Mouse (Mus musculus): ENCODE measurements around the gene Hpse2.
"Not testable (repeated sequence)": the region's sequence is repeated elsewhere in the genome, so short reads cannot be mapped to it uniquely, and the experiment has no call there.

Gene Hpse2

GRCm38 (mm10) chr19:43388017-43388904, at the start of gene Hpse2:
Hpse2 (minus strand) TSS chr19:43388355.
- no peak for DNase-seq (ENCODE audit: low read depth, low spot score)

- DNase-seq (ENCODE audit: low read depth, low spot score), result no peak
These were observed 39.5 kb upstream of the Hpse2 start for GRCm38 (mm10) chr19:43427446-43428224.

- DNase-seq (ENCODE audit: low read depth, low spot score), result no peak
These were observed 35.9 kb upstream of the Hpse2 start for GRCm38 (mm10) chr19:43424082-43424481.

- no peak for DNase-seq (ENCODE audit: low read depth, low spot score)
These were observed 32.4 kb upstream of the Hpse2 start for GRCm38 (mm10) chr19:43420506-43420905.

- DNase-seq (ENCODE audit: low read depth, low spot score), result no peak
These were observed 27.4 kb upstream of the Hpse2 start for GRCm38 (mm10) chr19:43415565-43415964.

- no peak for DNase-seq (ENCODE audit: low read depth, low spot score)
These were observed 19.0 kb upstream of the Hpse2 start for GRCm38 (mm10) chr19:43407181-43407580.

GRCm38 (mm10) chr19:43396327-43396726, 8.2 kb upstream of the Hpse2 start:
- peak; percentile 10 for DNase-seq (ENCODE audit: low read depth, low spot score)

- DNase-seq (ENCODE audit: low read depth, low spot score), result no peak
These were observed 934 bp downstream of the Hpse2 start for GRCm38 (mm10) chr19:43387071-43387770.

GRCm38 (mm10) chr19:43386041-43386952, 1.9 kb downstream of the Hpse2 start:
- DNase-seq (ENCODE audit: low read depth, low spot score), result no peak

GRCm38 (mm10) chr19:43385451-43385850, 2.7 kb downstream of the Hpse2 start:
- DNase-seq (ENCODE audit: low read depth, low spot score), result no peak

- no peak for DNase-seq (ENCODE audit: low read depth, low spot score)
These were observed 3.1 kb downstream of the Hpse2 start for GRCm38 (mm10) chr19:43384978-43385431.

- no peak for DNase-seq (ENCODE audit: low read depth, low spot score)
These were observed 3.7 kb downstream of the Hpse2 start for GRCm38 (mm10) chr19:43384346-43384977.

- no peak for DNase-seq (ENCODE audit: low read depth, low spot score)
These were observed 29.3 kb downstream of the Hpse2 start for GRCm38 (mm10) chr19:43358830-43359229.

GRCm38 (mm10) chr19:43311125-43311524, 77.0 kb downstream of the Hpse2 start:
- DNase-seq (ENCODE audit: low read depth, low spot score), result peak; percentile 2

GRCm38 (mm10) chr19:43306756-43307155, 81.4 kb downstream of the Hpse2 start:
- no peak for DNase-seq (ENCODE audit: low read depth, low spot score)

GRCm38 (mm10) chr19:43281336-43281735, 106.8 kb downstream of the Hpse2 start:
- DNase-seq (ENCODE audit: low read depth, low spot score), result not testable (repeated sequence)

GRCm38 (mm10) chr19:43243993-43244392, 144.2 kb downstream of the Hpse2 start:
- DNase-seq (ENCODE audit: low read depth, low spot score), result no peak

- DNase-seq (ENCODE audit: low read depth, low spot score), result no peak
These were observed 156.4 kb downstream of the Hpse2 start for GRCm38 (mm10) chr19:43231711-43232110.

- DNase-seq (ENCODE audit: low read depth, low spot score), result no peak
These were observed 194.6 kb downstream of the Hpse2 start for GRCm38 (mm10) chr19:43193562-43193961.

- DNase-seq (ENCODE audit: low read depth, low spot score), result no peak
These were observed 212.7 kb downstream of the Hpse2 start for GRCm38 (mm10) chr19:43175437-43175965.

Data from skeletal muscle tissue, adult 2 months (tissue).